ENCODE assay signal across 7 mouse cellular contexts in genomic region chr17:27028284-27028795, GRCm38 (mm10). TPM values are rescaled to one million over a fixed set of nuclear protein-coding genes. Genes with fewer than 3 reads are reported as not detected.
DNase-seq lines count a peak whose midpoint lies in the region; ATAC-seq and TF ChIP-seq lines count a peak whose summit lies in the region.

No protein-coding gene starts in this region.

- H3K27ac ChIP-seq in embryonic facial prominence, embryonic 11.5 days (replicated peaks; ENCODE audit: low read depth, low read length): peak overlapping the region; percentile 41; the same call in 1 of the 2 replicates
- H3K27ac ChIP-seq in kidney, adult 2 months (ENCODE audit: insufficient read depth, low read depth, low read length): peak overlapping the region; percentile 67
- peak overlapping the region; percentile 82 for H3K27ac ChIP-seq in limb, embryonic 12.5 days
- peak overlapping the region; percentile 77 for H3K27ac ChIP-seq in midbrain, embryonic 15.5 days
- peak overlapping the region; percentile 79 for H3K27ac ChIP-seq in spleen, adult 2 months (ENCODE audit: insufficient read depth, low read length)

- ATAC-seq in embryonic facial prominence, embryonic 11.5 days (replicated peaks; ENCODE audit: insufficient number of reproducible peaks, low FRiP score, low TSS enrichment, low read depth): peak; percentile 63
- ATAC-seq in limb, embryonic 12.5 days (ENCODE audit: insufficient number of reproducible peaks, insufficient read depth, low FRiP score, low TSS enrichment, low read depth): peak; percentile 63
- peak; percentile 82 for ATAC-seq in midbrain, embryonic 15.5 days (replicated peaks)

- no peaks in the 10 kb centered on the region; the same call in 1 of the 2 replicates for H3K36me3 ChIP-seq in embryonic facial prominence, embryonic 11.5 days (replicated peaks; ENCODE audit: control insufficient read depth, insufficient read depth, low read depth, low read length)
- no peaks in the 10 kb centered on the region for H3K36me3 ChIP-seq in kidney, adult 2 months (ENCODE audit: control insufficient read depth, insufficient read depth, low read length)
- H3K36me3 ChIP-seq in limb, embryonic 12.5 days: peaks cover 31% of the 10 kb centered on the region
- H3K36me3 ChIP-seq in midbrain, embryonic 15.5 days (replicated peaks): 0 out of 2 replicates have a peak, but pooled peaks cover 5% of the 10 kb centered on the region
- H3K36me3 ChIP-seq in spleen, adult 2 months (ENCODE audit: control insufficient read depth, insufficient read depth, low read length): peaks cover 10% of the 10 kb centered on the region

- under 1% methylated on average over 19 of the region's 19 CpGs for WGBS in embryonic facial prominence, embryonic 11.5 days
- WGBS in kidney, adult 2 months: under 1% methylated on average over 19 of the region's 19 CpGs
- 2% methylated on average over 19 of the region's 19 CpGs for WGBS in limb, embryonic 12.5 days
- under 1% methylated on average over 19 of the region's 19 CpGs for WGBS in midbrain, embryonic 15.5 days
- under 1% methylated on average over 19 of the region's 19 CpGs for WGBS in spleen, adult 2 months

- TF ChIP-seq POLR2A in kidney, adult 2 months (IDR thresholded peaks at IDR 0.05; ENCODE audit: low read depth, low read length): peak; percentile 55
- peak; percentile 30; the same call in 1 of the 2 replicates for TF ChIP-seq POLR2A in spleen, adult 2 months (IDR thresholded peaks at IDR 0.05; ENCODE audit: low read depth, low read length)

- H3K4me2 ChIP-seq in embryonic facial prominence, embryonic 11.5 days (ENCODE audit: low read depth, low read length): peak overlapping the region; percentile 83
- peak overlapping the region; percentile 90 for H3K4me2 ChIP-seq in limb, embryonic 12.5 days
- peak overlapping the region; percentile 72 for H3K4me2 ChIP-seq in midbrain, embryonic 15.5 days

- no peaks in the 10 kb centered on the region for H3K27me3 ChIP-seq in embryonic facial prominence, embryonic 11.5 days (ENCODE audit: control insufficient read depth, insufficient read depth, low read length)
- no peaks in the 10 kb centered on the region for H3K27me3 ChIP-seq in kidney, adult 2 months (replicated peaks; ENCODE audit: control insufficient read depth, insufficient read depth, low read length)
- H3K27me3 ChIP-seq in limb, embryonic 12.5 days: no peaks in the 10 kb centered on the region
- H3K27me3 ChIP-seq in midbrain, embryonic 15.5 days (replicated peaks): no peaks in the 10 kb centered on the region
- H3K27me3 ChIP-seq in spleen, adult 2 months (ENCODE audit: control insufficient read depth, insufficient read depth, low read length): no peaks in the 10 kb centered on the region

- H3K4me1 ChIP-seq in embryonic facial prominence, embryonic 11.5 days (ENCODE audit: control insufficient read depth, insufficient read depth, low read length): no peaks in the 10 kb centered on the region
- H3K4me1 ChIP-seq in kidney, adult 2 months (ENCODE audit: control insufficient read depth, insufficient read depth, low read length): no peaks in the 10 kb centered on the region; the same call in 1 of the 2 replicates
- peaks cover 20% of the 10 kb centered on the region for H3K4me1 ChIP-seq in limb, embryonic 12.5 days (replicated peaks)
- peaks cover 16% of the 10 kb centered on the region for H3K4me1 ChIP-seq in midbrain, embryonic 15.5 days
- H3K4me1 ChIP-seq in spleen, adult 2 months (ENCODE audit: control insufficient read depth, insufficient read depth, insufficient read length): peaks cover 18% of the 10 kb centered on the region; the same call in 1 of the 2 replicates

- H3K9ac ChIP-seq in embryonic facial prominence, embryonic 11.5 days (replicated peaks; ENCODE audit: low read length): peak overlapping the region; percentile 97
- peak overlapping the region; percentile 94 for H3K9ac ChIP-seq in limb, embryonic 12.5 days (replicated peaks)
- H3K9ac ChIP-seq in midbrain, embryonic 15.5 days: peak overlapping the region; percentile 94

- peak; percentile 79 for TF ChIP-seq CTCF in kidney, adult 2 months (conservative IDR thresholded peaks at IDR 0.05; ENCODE audit: insufficient read depth, insufficient read length, low read depth, low read length)
- TF ChIP-seq CTCF in spleen, adult 2 months (IDR thresholded peaks at IDR 0.05; ENCODE audit: extremely low read depth, insufficient read depth, insufficient read length, insufficient replicate concordance): peak; percentile 70

- no peaks in the 10 kb centered on the region for H3K9me3 ChIP-seq in embryonic facial prominence, embryonic 11.5 days (replicated peaks; ENCODE audit: control insufficient read depth, low read length)
- no peaks in the 10 kb centered on the region for H3K9me3 ChIP-seq in limb, embryonic 12.5 days
- H3K9me3 ChIP-seq in midbrain, embryonic 15.5 days: no peaks in the 10 kb centered on the region

- peak; percentile 95 for DNase-seq in adrenal gland, postnatal 14 days
- DNase-seq in embryonic facial prominence, embryonic 11.5 days (ENCODE audit: low spot score): peak; percentile 92
- DNase-seq in heart, adult 18-20 months: peak; percentile 94
- peak; percentile 94 for DNase-seq in kidney, adult 2 months
- DNase-seq in spleen, adult 2 months (ENCODE audit: low read depth in 1 of 2, low spot score in 2 of 2): peak; percentile 57 to 90

- H3K4me3 ChIP-seq in embryonic facial prominence, embryonic 11.5 days (ENCODE audit: low read depth, low read length): peak overlapping the region; percentile 68
- H3K4me3 ChIP-seq in kidney, adult 2 months (ENCODE audit: insufficient read depth, low read depth, low read length): peak overlapping the region; percentile 93
- H3K4me3 ChIP-seq in limb, embryonic 12.5 days (replicated peaks): peak overlapping the region; percentile 70
- peak overlapping the region; percentile 75 for H3K4me3 ChIP-seq in midbrain, embryonic 15.5 days
- H3K4me3 ChIP-seq in spleen, adult 2 months (ENCODE audit: extremely low read depth, insufficient read depth, insufficient read length): peak overlapping the region; percentile 80

RNA-seq across cellular contexts. Expression of gene Bak1, which starts 0.5 kb away (rescaled TPM):
- total RNA-seq in adrenal gland, postnatal 14 days (2021): 33.5 and 41.7 TPM in 2 replicates
- 12.9 and 14.3 TPM in 2 replicates for polyA plus RNA-seq in embryonic facial prominence, embryonic 11.5 days (2014; fragmentation: Nextera tagmentation; extraction: Ambion mirVana)
- total RNA-seq in heart, adult 18-20 months (2021): 10 to 100 TPM; 14.9 to 16.4 TPM
- 36.6 and 39.4 TPM in 2 replicates for polyA plus RNA-seq in kidney, adult 2 months (2012; rRNA removed)
- polyA plus RNA-seq in limb, embryonic 12.5 days (2016; fragmentation: Nextera tagmentation; extraction: Ambion mirVana): 3.5 and 5.3 TPM in 2 replicates
- 3.5 and 4.2 TPM in 2 replicates for polyA plus RNA-seq in midbrain, embryonic 15.5 days (2015; fragmentation: Nextera tagmentation; extraction: Ambion mirVana)
- 50.3 and 67.8 TPM in 2 replicates for polyA plus RNA-seq in spleen, adult 2 months (2012; rRNA removed)

RNA-seq across cellular contexts. Expression of gene Itpr3, which starts 28.8 kb away (rescaled TPM):
- total RNA-seq in adrenal gland, postnatal 14 days (2021): 7.4 and 10.9 TPM in 2 replicates
- polyA plus RNA-seq in embryonic facial prominence, embryonic 11.5 days (2014; fragmentation: Nextera tagmentation; extraction: Ambion mirVana): 1.5 and 1.7 TPM in 2 replicates
- 1 to 10 TPM; 4.1 to 5.8 TPM for total RNA-seq in heart, adult 18-20 months (2021)
- polyA plus RNA-seq in kidney, adult 2 months (2012; rRNA removed): 4.4 and 6.9 TPM in 2 replicates
- polyA plus RNA-seq in limb, embryonic 12.5 days (2016; fragmentation: Nextera tagmentation; extraction: Ambion mirVana): 4.3 and 5.2 TPM in 2 replicates
- 0.78 and 0.80 TPM in 2 replicates for polyA plus RNA-seq in midbrain, embryonic 15.5 days (2015; fragmentation: Nextera tagmentation; extraction: Ambion mirVana)
- 50.9 and 61.4 TPM in 2 replicates for polyA plus RNA-seq in spleen, adult 2 months (2012; rRNA removed)

RNA-seq across cellular contexts. Expression of gene Zbtb9, which starts 55.4 kb away (rescaled TPM):
- total RNA-seq in adrenal gland, postnatal 14 days (2021): 5.2 and 5.3 TPM in 2 replicates
- 10.1 and 11.9 TPM in 2 replicates for polyA plus RNA-seq in embryonic facial prominence, embryonic 11.5 days (2014; fragmentation: Nextera tagmentation; extraction: Ambion mirVana)
- 1 to 10 TPM; 2.6 to 3.7 TPM for total RNA-seq in heart, adult 18-20 months (2021)
- polyA plus RNA-seq in kidney, adult 2 months (2012; rRNA removed): 6.5 and 10.0 TPM in 2 replicates
- polyA plus RNA-seq in limb, embryonic 12.5 days (2016; fragmentation: Nextera tagmentation; extraction: Ambion mirVana): 15.8 and 17.8 TPM in 2 replicates
- 15.4 and 16.9 TPM in 2 replicates for polyA plus RNA-seq in midbrain, embryonic 15.5 days (2015; fragmentation: Nextera tagmentation; extraction: Ambion mirVana)
- polyA plus RNA-seq in spleen, adult 2 months (2012; rRNA removed): 13.7 and 25.0 TPM in 2 replicates

Comparison
In these comparisons a context has a peak if more than half of its experiments do, and no peak if none do; other contexts are left out.
1. Peak in every context shown above with its lines: DNase-seq, ATAC-seq, H3K4me3 ChIP-seq and H3K27ac ChIP-seq.